Mouse (Mus musculus): ENCODE data around the gene Coil.
A peak's percentile ranks its signal among the peaks of the same experiment; 100 is the strongest.
"Not testable (repeated sequence)": the region's sequence is repeated elsewhere in the genome, so short reads cannot be mapped to it uniquely, and the experiment has no call there.

Coil gene

DNA sequence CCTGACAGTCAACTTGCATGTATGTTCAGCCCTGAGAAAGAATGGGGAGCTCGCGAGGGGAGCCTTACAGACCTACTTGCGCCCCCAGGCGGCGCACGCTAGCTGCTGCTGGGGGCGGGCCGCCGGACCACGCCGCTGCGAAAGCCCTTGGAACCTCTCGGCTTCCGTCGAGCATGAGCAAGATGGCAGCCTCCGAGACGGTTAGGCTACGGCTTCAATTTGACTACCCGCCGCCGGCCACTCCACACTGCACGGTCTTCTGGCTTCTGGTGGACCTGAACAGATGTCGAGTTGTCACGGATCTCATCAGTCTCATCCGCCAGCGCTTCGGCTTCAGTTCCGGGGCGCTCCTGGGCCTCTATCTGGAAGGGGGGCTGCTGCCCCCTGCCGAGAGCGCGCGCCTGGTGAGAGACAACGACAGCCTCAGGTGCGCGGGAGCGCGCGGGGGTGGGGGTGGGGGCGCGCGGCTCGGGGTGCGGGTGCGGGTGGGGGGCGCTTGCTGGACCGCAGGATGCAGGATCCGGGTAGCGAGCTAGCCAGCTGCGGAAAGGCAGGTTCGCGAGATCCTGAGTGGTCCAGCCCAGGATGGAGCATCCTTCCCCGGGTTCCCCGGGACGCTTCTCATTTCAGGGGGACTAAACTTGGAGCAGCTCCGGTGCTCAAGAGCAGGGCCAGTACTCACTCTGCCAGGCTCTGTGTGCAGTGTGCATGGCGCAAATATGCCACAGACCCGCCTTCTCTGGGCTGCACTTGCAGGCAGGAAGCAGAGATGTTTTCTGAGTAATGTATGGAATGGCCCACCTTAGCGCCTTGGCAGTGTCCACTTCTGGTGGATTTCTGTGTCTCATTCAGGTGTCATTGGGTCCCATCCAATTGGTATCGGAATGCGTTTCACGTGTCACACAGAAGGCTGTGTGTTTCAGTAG is 4.0 kb downstream of the Coil start:
- DNase-seq, result peak; percentile 96

DNA sequence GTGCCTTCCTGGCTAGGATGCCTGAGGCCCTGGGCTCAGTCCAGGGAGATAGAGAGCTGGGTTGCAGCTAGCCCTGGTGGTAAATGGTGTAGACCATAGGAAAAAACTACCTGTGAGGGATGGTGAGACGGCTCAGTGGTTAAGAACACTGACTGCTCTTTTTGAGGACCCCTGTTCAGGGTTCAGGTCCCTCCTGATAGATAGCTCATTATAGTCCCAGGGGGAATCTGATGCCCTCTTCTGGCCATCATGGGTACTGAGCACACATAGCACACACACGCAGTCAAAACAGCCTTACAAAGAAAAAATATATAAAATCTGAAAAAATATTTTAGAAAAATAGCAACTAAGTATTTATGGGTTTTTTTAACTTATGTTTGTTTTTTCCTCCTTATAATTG is 6.3 kb downstream of the Coil start:
- DNase-seq, result no peak

DNA sequence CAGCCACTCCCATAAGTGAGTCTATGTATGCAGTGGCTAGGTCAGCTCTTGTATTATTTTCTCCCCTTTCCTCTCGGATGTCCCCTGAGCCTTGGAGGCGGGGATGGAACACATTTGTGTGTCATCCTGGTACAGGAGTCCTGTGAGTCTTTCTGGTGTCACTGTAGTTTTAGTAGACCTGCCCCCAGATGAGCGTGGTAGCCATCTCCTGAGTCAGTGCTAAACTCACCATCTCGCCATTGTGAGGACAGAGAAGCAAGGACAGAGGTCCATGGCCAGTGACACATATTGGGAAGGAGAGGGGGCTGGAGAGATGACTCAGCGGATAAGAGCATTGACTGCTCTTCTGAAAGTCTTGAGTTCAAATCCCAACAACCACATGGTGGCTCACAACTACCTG is 7.1 kb downstream of the Coil start:
- no peak for DNase-seq

DNA sequence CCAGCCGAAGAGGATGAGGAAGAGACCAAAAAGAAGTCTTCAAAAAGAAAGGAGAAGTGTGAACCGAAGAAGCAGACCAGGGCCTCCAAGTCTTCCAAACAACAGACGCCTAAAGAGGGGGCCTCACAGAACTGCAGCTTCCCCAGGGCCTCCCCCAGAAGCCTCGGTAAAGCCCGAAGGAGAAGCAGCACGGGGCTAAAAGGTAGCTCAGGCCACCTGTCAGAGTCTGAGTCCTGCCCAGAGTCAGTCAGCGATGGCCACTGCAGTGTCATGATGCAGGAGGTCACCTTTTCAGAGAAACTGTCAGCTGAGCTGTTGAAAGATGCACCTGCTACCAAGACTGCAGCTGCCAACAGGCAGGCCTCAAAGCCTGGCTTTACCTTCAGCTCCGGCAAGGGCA is 11.3 kb downstream of the Coil start:
- DNase-seq, result no peak

DNA sequence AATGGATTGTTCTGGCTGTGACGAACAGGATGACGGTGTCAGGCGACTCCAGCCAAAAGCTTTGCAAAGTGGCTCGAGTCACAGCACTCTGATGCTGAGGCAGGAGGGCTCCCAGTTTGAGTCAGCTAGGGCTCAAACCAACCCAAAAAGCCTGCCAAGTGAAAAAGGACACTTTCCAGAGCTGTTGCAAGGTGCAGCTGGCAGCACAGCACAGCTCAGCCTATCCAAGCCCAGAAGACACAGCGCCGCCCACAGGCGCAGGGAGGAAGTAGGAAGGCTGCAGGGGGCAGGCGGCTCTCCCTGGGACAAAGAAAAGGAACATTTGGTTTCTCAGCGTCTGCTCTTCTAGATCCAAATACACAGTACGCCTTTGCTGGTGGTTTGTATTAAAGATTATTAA is 16.6 kb downstream of the Coil start:
- DNase-seq, result no peak

DNA sequence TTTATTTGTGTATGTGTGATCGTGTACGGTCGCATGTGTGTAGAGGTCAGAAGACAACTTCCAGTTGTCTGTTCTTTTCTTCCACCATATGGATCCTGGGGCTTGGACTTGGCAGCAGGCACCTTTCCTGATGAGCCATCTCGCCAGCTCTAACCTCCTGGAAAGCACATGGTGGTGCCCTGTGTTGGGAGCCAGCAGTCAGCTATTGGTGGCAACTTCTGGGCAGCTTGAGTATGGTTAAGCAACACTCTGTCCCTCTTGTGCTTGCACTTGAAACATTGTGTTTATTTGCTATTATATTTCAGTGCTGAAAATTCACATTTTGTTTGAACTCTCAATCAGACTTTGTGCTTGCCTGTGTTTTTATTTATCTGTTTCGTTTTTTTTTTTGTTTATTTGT is 18.9 kb downstream of the Coil start:
- DNase-seq, result no peak

DNA sequence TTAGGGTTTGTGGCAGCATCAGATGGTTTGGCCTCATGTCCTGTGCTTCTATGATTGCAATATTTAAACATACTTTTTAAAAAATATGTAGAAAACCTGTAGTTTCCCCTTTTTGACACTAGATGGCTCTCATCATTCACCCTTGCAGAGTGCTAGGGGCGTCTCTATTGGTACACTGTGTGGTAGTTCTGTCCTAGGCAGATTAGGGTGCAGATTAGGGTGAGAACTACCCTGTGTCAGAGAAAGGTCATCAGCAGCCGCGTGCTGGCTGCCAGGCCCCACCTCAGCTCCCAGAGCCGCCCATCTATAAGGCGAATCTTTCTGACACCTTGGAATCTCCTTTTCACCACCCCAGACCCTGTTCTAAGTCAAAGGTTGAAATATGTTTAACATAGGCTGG is 19.5 kb downstream of the Coil start:
- DNase-seq, result no peak

DNA sequence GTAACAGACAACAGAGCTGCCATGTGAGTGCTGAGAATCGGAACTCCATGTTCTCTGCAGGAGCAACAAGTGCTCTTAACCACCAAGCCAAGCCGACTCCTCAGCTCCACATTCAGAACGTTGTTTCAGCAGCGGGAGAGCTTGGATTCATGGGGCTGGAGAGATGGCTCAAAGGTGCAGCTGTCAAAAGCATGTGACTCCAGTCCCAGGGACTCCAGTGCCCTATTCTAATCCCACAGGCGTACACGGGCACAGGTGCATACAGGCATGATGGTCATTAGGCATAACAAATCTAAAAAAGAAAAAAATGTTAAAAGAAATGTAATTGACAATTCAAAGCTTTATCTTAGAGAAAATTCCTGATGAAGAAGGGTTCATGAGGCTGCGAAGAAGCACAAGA is 23.1 kb downstream of the Coil start:
- DNase-seq, result no peak

DNA sequence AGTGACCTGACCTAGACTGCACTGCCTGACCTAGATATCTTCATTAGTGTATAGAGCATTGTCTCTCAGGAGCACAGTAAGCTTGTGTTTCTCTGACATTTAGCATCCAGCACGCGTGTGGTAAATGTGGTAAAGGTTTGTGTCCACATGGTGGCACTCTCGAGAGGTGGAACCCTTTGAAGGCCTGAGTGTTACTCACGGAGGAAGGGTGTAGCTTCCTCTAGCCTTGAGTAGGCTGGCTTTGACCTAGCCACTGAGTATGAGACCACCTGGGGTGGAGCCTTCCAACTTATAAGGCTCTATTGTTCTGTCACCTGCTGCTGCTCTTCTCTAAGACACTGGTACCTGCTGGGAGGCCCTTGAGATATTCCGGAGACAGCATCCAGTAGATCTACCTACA is 23.6 kb downstream of the Coil start:
- peak; percentile 24 for DNase-seq

DNA sequence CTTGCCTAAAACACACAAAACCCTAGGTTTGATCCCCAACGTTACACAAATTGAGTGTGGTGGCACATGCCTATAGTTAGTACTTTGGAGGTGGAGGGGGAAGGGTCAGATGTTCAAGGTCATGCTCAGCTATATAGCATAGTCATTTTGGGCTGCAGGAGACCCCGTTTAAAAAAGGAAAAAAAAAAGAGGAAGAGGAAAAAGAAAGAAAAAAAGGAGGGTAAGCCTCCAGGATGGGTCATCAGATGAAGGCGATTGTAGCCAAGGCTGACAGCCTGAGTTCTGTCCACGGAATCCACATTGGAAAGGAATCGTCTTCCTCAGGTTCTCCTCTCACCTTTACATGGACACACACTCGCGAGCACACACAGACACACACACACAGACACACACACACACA is 24.4 kb downstream of the Coil start:
- DNase-seq, result no peak

DNA sequence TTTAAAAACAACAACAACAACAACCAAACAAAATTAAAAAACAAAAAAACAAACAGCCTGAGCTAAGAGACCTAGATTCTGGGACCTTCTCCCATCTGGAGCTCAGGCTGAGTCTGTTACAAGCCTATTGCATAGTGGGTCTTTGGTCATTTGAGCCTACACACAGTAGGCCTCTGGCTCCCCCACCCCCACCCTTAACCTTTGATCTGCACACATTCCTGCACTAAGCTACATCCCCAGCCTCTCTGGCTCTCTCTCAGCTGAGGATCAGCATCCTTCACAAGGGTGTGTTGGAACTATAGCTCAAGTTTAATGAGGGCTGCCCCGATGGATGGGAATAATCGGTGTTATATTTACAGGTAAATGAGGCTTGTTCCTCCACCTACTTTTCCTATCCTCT is 25.6 kb downstream of the Coil start:
- no peak for DNase-seq

DNA sequence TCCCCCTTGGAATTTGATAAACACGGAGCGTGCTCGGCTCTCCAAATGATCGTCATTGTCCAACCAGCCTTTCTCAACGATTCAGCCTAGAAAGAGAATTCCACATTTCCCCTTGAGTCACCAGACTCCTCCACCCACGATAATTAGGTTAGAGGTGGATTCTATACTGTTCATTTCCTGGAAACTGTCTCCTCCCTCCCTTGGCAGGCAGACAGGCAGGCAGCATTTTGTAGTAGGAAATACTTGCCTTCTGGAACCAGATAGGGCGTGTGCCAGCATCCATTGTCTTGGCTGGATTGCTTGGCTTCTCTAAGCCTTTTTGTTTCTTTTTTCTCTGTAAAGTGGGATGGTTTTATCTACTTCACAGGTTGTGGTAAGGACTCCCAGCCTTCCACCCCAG is 26.4 kb downstream of the Coil start:
- DNase-seq, result no peak

DNA sequence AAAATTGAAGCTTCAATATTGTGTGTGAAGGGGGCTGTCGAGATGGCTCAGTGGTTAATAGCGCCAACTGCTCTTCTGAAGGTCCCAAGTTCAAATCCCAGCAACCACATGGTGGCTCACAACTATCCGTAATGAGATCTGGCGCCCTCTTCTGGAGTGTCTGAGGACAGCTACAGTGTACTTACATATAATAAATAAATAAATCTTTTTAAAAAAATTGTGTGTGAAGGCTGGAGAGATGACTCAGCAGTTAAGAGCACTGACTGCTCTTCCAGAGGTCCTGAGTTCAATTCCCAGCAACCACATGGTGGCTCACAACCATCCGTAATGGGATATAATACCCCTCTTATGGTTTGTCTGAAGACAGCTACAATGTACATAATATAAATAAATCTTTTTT is 27.3 kb downstream of the Coil start:
- not testable (repeated sequence) for DNase-seq

DNA sequence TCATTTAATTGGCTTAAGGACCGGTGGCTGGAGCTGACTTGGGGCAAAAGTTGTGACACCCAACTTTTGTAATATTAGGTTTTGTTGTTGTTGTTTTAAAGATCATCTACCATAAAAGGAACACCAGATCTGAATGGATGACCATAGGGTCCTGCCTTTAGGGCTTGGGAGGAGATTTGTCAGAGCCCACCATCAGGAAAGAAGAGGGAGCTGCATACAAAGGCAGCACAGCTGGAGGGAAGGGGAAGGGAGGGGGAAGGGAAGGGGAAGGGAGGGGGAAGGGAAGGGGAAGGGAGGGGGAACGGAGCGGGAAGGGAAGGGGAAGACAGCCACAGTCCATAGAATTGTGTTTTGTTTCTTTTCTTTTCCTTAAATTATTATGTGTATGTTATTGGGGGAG is 28.4 kb downstream of the Coil start:
- DNase-seq, result no peak

DNA sequence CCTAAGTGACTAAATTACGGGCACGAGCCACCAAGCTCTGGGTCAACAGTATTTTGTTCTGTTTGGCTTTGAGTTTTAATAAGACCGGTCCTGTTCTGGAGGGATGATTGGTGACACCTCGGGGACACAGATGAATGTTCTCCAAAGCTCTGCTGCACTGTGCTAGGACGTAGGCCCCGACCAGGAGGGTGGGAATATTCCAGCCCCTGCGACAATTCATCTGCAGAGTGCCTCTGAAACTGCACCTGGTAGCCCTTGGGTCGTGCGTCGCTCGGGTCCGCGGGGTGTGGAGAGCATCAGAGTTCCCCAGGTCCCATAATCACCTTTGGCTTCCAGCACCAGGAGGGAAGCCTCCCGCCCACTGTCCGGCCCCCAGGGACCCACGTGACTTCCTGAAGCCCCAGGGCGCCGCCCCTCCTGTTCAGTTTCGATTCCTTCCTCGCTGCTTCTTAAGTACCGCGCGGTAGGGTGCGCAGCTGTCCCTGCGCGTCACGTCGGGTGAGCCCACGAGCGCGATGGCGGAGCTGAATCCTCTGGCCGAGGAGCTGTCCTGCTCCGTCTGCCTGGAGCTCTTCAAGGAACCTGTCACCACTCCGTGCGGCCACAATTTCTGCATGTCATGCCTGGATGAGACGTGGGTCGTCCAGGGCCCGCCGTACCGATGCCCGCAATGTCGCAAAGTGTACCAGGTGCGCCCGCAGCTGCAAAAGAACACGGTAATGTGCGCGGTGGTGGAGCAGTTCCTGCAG is 29.1 kb downstream of the Coil start, which contains the start of gene Trim25:
TSS of gene Trim25 (plus strand) at position 403 of the 749 bp plus-strand sequence.
- DNase-seq, result peak; percentile 31

DNA sequence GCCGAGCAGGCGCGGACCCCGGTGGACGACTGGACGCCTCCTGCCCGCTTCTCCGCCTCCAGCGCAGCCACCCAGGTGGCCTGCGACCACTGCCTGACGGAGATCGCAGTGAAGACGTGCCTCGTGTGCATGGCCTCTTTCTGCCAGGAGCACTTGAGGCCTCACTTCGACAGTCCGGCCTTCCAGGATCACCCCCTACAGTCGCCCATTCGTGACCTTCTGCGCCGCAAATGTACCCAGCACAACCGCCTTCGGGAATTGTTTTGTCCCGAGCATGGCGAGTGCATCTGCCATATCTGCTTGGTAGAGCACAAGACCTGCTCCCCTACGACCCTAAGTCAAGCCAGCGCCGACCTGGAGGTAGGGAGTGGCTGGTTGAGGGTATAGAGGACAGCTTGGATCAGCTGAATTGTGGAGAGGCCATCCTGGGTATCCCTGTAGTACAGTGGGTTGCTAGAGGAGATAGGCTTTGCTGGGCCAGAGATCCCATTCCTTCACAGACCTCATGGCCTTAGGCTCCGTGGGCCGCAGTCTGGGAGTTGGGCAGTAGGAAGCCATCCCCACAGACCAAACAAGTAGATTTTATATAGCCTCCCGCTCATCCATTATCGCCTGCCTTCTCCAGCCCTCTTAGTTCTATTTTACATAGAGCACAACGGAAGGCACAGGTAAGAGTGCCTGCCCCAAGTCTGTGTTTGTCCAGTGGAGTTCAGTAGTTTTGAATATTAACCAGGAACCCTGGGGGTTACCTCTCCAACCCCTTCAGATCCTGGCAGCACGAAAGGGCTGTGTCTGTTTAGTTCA is 29.9 kb downstream of the Coil start:
- DNase-seq, result no peak

DNA sequence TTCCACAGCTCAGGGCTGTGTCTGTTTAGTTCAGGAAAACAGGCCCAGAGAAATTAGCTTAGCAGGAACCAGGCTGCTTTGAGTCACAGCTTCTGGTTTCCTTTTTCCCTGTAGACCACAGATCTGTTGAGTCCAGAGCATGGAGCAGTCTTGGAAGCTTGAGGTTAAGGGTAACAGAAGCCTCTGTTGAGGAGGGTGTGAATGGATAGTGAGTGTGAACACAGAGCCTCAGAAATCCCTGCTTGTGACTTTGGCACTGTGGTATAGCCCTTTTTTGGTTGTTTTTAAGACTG is 30.4 kb downstream of the Coil start:
- no peak for DNase-seq

DNA sequence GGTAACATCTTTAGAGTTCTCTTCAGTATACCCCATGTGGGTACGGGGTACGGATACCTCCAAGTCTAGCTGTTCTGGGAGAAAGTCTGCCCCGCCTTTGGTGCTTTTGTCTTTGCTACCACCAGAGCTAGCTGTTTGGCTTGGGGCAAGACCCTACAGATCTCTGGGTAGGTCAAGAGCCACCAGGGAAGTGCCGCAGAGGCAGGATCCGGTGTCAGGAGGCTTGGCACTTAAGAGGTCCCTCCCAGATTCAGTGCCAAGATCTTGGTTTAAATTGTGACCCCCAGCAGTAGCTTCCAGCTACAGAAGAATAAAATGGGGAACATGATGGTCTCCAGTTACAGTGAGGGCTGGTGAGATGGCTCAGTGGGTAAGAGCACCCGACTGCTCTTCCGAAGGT is 31.5 kb downstream of the Coil start:
- DNase-seq, result no peak

DNA sequence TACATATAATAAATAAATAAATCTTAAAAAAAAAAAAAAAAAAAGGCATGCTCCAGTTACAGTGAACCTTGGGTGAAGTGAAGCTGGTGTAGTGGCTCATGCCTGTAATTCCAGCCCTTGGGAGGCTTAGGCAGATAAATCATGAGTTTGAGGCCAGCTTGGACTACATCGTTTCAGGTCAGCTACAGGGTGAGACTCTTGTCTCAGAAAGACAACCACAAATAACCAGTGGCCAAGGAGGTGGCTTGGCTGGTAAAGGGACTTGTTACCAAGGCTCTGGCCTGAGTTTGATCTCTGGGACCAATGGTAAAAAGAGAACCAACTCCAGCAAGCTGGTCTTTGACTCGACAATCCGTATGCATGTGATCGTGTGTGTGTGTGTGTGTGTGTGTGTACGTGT is 32.0 kb downstream of the Coil start:
- no peak for DNase-seq

DNA sequence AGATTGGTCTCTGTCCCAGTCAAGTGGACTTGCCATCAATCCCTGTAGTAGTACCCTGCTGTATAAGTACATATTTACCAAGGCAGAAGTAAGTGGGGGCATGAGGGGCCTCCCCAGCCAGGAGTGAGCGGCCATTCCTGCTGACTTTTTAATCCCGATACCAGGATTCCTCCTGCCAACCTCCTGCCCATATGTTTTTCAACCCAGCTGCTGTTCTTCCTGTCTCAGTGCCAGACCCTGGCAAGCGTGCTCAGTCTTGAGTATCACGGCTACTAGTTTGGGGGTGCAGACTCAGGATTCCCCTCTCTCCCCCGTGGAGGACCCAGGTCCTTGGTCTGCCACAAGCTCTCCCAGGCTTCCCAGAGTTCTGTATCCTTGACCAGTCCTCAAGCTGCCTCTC is 32.6 kb downstream of the Coil start:
- no peak for DNase-seq

DNA sequence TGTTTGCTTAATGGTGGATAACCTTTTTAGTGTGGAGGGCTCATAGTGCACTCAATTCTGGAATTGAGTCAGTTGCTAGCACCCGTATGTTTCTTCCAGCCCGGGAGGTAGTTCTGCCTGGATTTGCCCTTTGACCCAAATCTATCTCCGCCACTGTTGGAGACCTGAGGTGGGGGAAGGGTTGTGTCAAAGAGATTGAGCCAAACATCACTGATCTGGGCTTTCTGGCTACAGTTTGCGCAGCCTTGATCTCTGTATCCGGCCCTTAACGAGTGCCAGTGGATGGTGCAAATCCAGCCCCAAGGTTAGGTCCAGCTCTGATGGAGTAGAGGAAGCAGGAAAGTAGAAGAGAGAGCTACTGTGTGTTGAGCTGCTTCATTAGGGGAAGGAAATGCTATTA is 33.0 kb downstream of the Coil start:
- DNase-seq, result no peak

DNA sequence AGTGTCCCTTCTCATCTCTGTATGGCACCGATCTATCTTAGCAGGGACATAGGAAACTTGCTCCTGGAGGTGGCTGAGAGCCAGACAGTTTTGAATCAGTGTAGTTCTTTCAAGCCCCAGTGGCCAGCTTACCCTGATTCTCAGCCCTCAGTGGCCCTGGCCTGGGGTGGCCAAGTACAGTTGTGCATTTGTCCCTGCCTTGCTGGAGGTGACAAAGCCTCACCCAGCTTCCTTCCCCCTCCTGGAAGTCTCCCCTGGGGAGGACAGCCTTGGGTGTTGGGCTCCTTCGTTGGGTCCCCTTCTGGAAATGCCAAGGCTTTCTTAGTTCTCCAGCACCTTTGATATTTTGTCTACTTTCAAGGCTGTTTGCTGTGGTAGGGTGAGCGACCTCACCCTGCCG is 33.7 kb downstream of the Coil start:
- no peak for DNase-seq

DNA sequence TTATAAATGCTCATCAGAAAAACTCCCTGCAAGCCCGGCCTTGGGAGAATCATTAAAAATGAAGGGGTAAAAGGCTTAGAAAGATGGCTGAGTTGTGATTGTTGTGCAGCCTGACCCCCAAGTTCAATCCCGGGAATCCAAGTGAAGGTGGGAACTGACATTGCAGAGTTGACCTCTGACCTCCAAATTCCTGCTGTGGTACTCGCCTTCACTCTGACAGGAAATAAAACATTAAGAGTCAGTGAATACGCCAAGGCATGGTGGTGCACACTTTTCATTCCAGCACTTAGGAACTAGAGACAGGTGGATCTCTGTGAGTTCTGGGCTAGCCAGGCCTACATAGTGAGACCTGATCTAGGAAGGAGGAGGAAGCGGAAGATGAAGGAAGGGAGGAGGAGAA is 35.4 kb downstream of the Coil start:
- DNase-seq, result no peak

DNA sequence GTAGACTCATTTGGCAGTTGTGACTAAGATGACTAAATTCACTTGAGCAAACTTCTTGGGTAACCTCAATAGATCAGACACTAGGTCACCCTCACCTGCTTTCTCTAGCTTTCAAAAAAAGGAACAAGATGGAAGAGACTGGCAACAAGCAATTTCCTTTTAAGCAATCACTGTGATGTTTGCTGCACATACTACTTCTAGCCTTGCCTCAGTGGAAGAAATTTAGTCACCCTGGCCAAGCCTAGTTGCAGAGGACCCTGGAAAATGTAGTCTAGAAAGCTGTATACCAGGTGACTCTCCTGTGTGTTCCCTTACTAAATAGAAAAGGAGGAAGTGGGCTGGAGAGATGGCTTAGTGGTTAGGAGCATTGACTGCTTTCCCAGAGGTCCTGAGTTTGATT is 36.4 kb downstream of the Coil start:
- no peak for DNase-seq
